Mouse (Mus musculus): Measurements from ENCODE around the gene Vipr1.

- TF ChIP-seq GATA1 (IDR thresholded peaks at IDR 0.05; ENCODE audit: low read length) (no peak), TAL1 (IDR thresholded peaks at IDR 0.05; ENCODE audit: low read length) (no peak)
These were observed 13.8 kb downstream of the Vipr1 start for GRCm38 (mm10) chr9:121656322-121656721.

All from erythroblast, embryonic 14.5 days (primary cell).